Mouse (Mus musculus) left cerebral cortex, adult 2 months (tissue): ENCODE results near the gene Arnt. TPM values are rescaled to one million over a fixed set of nuclear protein-coding genes. Genes with fewer than 3 reads are reported as not detected.

Source experiments
- DNase-seq, 2 experiments: peaks; one replicate each; pipeline ENCODE4 v3.0.0; 2021 to 2022; ENCODE audit warnings: low spot score in 2 of 2, mixed read lengths in 1 of 2; ENCODE audit errors: extremely low spot score in 1 of 2
- H3K27ac ChIP-seq: fragments of 200-600 bp; 2 replicates; pipeline ENCODE4 v1.8.1; 2022
- H3K4me3 ChIP-seq: fragments of 200-600 bp; 2 replicates; pipeline ENCODE4 v1.8.1; 2022
- CTCF ChIP-seq: fragments of 200-600 bp; IDR thresholded peaks from 2 replicates; pipeline ENCODE4 v1.8.1; 2022; ENCODE audit warnings: antibody characterized with exemption, mild to moderate bottlenecking, moderate library complexity
- intact Hi-C: fragments of 180-260 bp; cut with DNase I; formaldehyde crosslinking; loops from one replicate; pipeline ENCODE4 v1.15.1; 2025
- total RNA-seq, 2 experiments: library from RNA; stranded (reverse); gene quantifications; 2 replicates each; pipeline ENCODE4 v1.2.3; 2021

Arnt gene
- total RNA-seq, 2 experiments from 2014 or later, result 39.1 to 43.3 TPM

- peak; percentile 69 to 73 for DNase-seq
- Histone ChIP-seq H3K4me3 (no peak overlapping the region), H3K27ac (no peak overlapping the region)
- peak; percentile 89 for TF ChIP-seq CTCF
- intact Hi-C loops, result loop anchor here (1.0 to 5.0 kb wide), 2 partner anchors 71 to 155 kb away; partner anchors contain the start of gene Golph3l
These were observed 83.3 kb downstream of the Arnt start for GRCm38 (mm10) chr3:95517493-95517898.

- no peak for TF ChIP-seq CTCF
- intact Hi-C loops, result loop anchor here (5.0 kb wide), 1 partner anchor 153 kb away; no protein-coding TSS in a partner anchor
These were observed 84.7 kb downstream of the Arnt start for GRCm38 (mm10) chr3:95518891-95519290.

GRCm38 (mm10) chr3:95519315-95519714, 85.1 kb downstream of the Arnt start:
- Histone ChIP-seq H3K27ac (no peak overlapping the region), H3K4me3 (no peak overlapping the region)
- intact Hi-C loops, result loop anchor here (5.0 kb wide), 1 partner anchor 153 kb away; no protein-coding TSS in a partner anchor
- no peak for DNase-seq
- no peak for TF ChIP-seq CTCF

More at GRCm38 (mm10) chr3:95518891-95519290, 84.7 kb downstream of the Arnt start:
- no peak overlapping the region for H3K27ac ChIP-seq
- no peak overlapping the region for H3K4me3 ChIP-seq
- no peak for DNase-seq

- no peak for DNase-seq
- TF ChIP-seq CTCF, result no peak
- intact Hi-C loops, result no loop called here
- Histone ChIP-seq H3K27ac (no peak overlapping the region), H3K4me3 (no peak overlapping the region)
These were observed 85.9 kb downstream of the Arnt start for GRCm38 (mm10) chr3:95520100-95520499.

GRCm38 (mm10) chr3:95521168-95521567, 87.0 kb downstream of the Arnt start:
- Histone ChIP-seq H3K4me3 (no peak overlapping the region), H3K27ac (no peak overlapping the region)
- DNase-seq, result no peak
- intact Hi-C loops, result no loop called here
- TF ChIP-seq CTCF, result no peak

- TF ChIP-seq CTCF, result no peak
- DNase-seq, result no peak
- Histone ChIP-seq H3K4me3 (no peak overlapping the region), H3K27ac (no peak overlapping the region)
- intact Hi-C loops, result no loop called here
These were observed 89.5 kb downstream of the Arnt start for GRCm38 (mm10) chr3:95523662-95524061.

- intact Hi-C loops, result no loop called here
- no peak overlapping the region for H3K27ac ChIP-seq
- no peak for TF ChIP-seq CTCF
- no peak overlapping the region for H3K4me3 ChIP-seq
- no peak for DNase-seq
These were observed 90.5 kb downstream of the Arnt start for GRCm38 (mm10) chr3:95524673-95525072.

- intact Hi-C loops, result no loop called here
- no peak for TF ChIP-seq CTCF
- Histone ChIP-seq H3K4me3 (no peak overlapping the region), H3K27ac (no peak overlapping the region)
- no peak for DNase-seq
These were observed 91.9 kb downstream of the Arnt start for GRCm38 (mm10) chr3:95526111-95526510.

- intact Hi-C loops, result no loop called here
- DNase-seq, result no peak
- H3K4me3 ChIP-seq, result no peak within 1 kb of the TSS
- TF ChIP-seq CTCF, result no peak
- no peak within 1 kb of the TSS for H3K27ac ChIP-seq
These were observed 92.5 kb downstream of the Arnt start, which contains the start of gene Ctss for GRCm38 (mm10) chr3:95526622-95527211. Gene Ctss, plus strand, starts transcription at chr3:95526786.

GRCm38 (mm10) chr3:95529814-95530213, 95.6 kb downstream of the Arnt start:
- intact Hi-C loops, result no loop called here
- no peak for TF ChIP-seq CTCF

GRCm38 (mm10) chr3:95531025-95531424, 96.8 kb downstream of the Arnt start:
- no peak overlapping the region for H3K4me3 ChIP-seq
- DNase-seq, result no peak
- no peak for TF ChIP-seq CTCF
- intact Hi-C loops, result no loop called here
- H3K27ac ChIP-seq, result no peak overlapping the region

More at GRCm38 (mm10) chr3:95529814-95530213, 95.6 kb downstream of the Arnt start:
- H3K4me3 ChIP-seq, result no peak overlapping the region
- H3K27ac ChIP-seq, result no peak overlapping the region
- no peak for DNase-seq

- intact Hi-C loops, result no loop called here
- TF ChIP-seq CTCF, result no peak
- Histone ChIP-seq H3K4me3 (no peak overlapping the region), H3K27ac (no peak overlapping the region)
- DNase-seq, result no peak
These were observed 99.2 kb downstream of the Arnt start for GRCm38 (mm10) chr3:95533364-95533763.

GRCm38 (mm10) chr3:95534927-95535326, 100.7 kb downstream of the Arnt start:
- intact Hi-C loops, result no loop called here
- H3K4me3 ChIP-seq, result no peak overlapping the region
- TF ChIP-seq CTCF, result no peak

More at GRCm38 (mm10) chr3:95534927-95535326, 100.7 kb downstream of the Arnt start:
- DNase-seq, result no peak
- no peak overlapping the region for H3K27ac ChIP-seq
